Mouse (Mus musculus) liver, adult 2 months (tissue): ENCODE data around the gene Pard6a. TPM values are rescaled to one million over a fixed set of nuclear protein-coding genes. Genes with fewer than 3 reads are reported as not detected.
A peak's percentile ranks its signal among the peaks of the same experiment; 100 is the strongest.

ENCODE experiments used
- DNase-seq: peaks from one replicate; pipeline ENCODE4 v3.0.0-alpha.2; 2011; ENCODE audit warnings: low read depth, low spot score; ENCODE audit errors: extremely low read depth
- H3K27ac ChIP-seq: fragments of 200-500 bp; replicated peaks from 2 replicates; pipeline ENCODE4 v1.5.1; 2012; ENCODE audit warnings: low read depth, mild to moderate bottlenecking, control low read depth, inconsistent platforms, low read length; ENCODE audit not compliant: insufficient read depth
- H3K27me3 ChIP-seq: fragments of 200-500 bp; 2 replicates; pipeline ENCODE4 v1.6.1; 2012; ENCODE audit warnings: mild to moderate bottlenecking, moderate library complexity, low read length, inconsistent platforms; ENCODE audit not compliant: control insufficient read depth, insufficient read depth
- H3K36me3 ChIP-seq: fragments of 200-500 bp; 2 replicates; pipeline ENCODE4 v1.6.1; 2012; ENCODE audit warnings: low read length, inconsistent platforms; ENCODE audit not compliant: control insufficient read depth, insufficient read depth
- H3K4me1 ChIP-seq: fragments of 200-500 bp; 2 replicates; pipeline ENCODE4 v1.6.1; 2011; ENCODE audit warnings: low read length; ENCODE audit not compliant: control insufficient read depth, insufficient read depth
- H3K4me3 ChIP-seq: fragments of 200-500 bp; 2 replicates; pipeline ENCODE4 v1.5.1; 2011; ENCODE audit warnings: low read depth, mild to moderate bottlenecking, control low read depth, low read length, moderate library complexity; ENCODE audit not compliant: insufficient read depth
- H3K79me2 ChIP-seq: fragments of 200-500 bp; 2 replicates; pipeline ENCODE4 v1.6.1; 2012; ENCODE audit warnings: inconsistent platforms, mild to moderate bottlenecking, low read length, moderate library complexity; ENCODE audit not compliant: control insufficient read depth, insufficient read depth
- H3K9ac ChIP-seq: fragments of 200-500 bp; 2 replicates; pipeline ENCODE4 v1.6.1; 2012; ENCODE audit warnings: low read depth, mild to moderate bottlenecking, control low read depth, inconsistent platforms, low read length
- CTCF ChIP-seq: fragments of 200-500 bp; IDR thresholded peaks from 2 replicates; pipeline ENCODE4 v1.5.1; 2011; ENCODE audit warnings: low read depth, low read length, control low read depth
- POLR2A ChIP-seq: fragments of 200-500 bp; IDR thresholded peaks from 2 replicates; pipeline ENCODE4 v1.6.1; 2011; ENCODE audit warnings: low read length, control low read depth; ENCODE audit not compliant: insufficient read depth; ENCODE audit errors: extremely low read depth
- WGBS: fragments of 180-500 bp; shearing (Covaris S2); methylation state at CpG from one replicate; pipeline ENCODE4 v1.1.7; 2018; 5-methylcytosine and 5-hydroxymethylcytosine counted together
- polyA plus RNA-seq: library from polyadenylated mRNA; depleted of rRNA; stranded (reverse); fragments of >200 nt; gene quantifications from 2 replicates; pipeline ENCODE4 v1.2.3, GENCODE M21; 2012
- total RNA-seq: library from RNA; depleted of rRNA; stranded (reverse); fragments of >200 nt; gene quantifications from 2 replicates; pipeline ENCODE4 v1.2.3, GENCODE M21; 2014

The Pard6a gene
- total and polyA plus RNA-seq, 2 experiments = 4.1 to 8.6 TPM

- H3K4me3 ChIP-seq = no peak overlapping the region
- H3K27me3 ChIP-seq = no peaks in the 10 kb centered on the region
- no peak for DNase-seq
- H3K9ac ChIP-seq = no peak overlapping the region
- no peaks in the 10 kb centered on the region for H3K36me3 ChIP-seq
- no peak overlapping the region for H3K27ac ChIP-seq
- 86% methylated on average over 14 of the region's 14 CpGs for WGBS
- H3K79me2 ChIP-seq = no peaks in the 10 kb centered on the region
- peaks cover 3% of the 10 kb centered on the region for H3K4me1 ChIP-seq
- no peak for TF ChIP-seq POLR2A
- no peak for TF ChIP-seq CTCF
These were observed 8.4 kb downstream of the Pard6a start for GRCm38 (mm10) chr8:105709317-105709716.

DNA sequence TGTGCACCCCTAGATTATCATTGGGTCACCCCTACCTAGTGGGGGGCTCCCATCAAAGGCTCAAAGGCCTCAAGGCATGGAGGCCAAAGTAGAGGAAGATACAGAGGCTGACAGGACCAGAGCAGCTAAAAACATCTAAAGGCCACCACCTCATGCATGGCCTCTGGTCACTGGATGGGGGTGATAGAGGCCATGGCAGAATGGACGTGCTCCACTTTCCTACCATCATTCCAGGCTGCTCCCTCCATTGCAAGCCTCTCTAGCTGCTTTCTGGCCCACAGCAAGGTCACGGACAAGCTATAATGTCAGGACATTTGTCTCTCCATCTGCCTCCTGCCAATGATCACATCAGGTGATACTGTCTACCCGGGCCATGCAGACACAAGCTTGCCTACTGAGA, 11.3 kb downstream of the Pard6a start:
- no peaks in the 10 kb centered on the region for H3K79me2 ChIP-seq
- H3K4me3 ChIP-seq = no peak overlapping the region
- H3K36me3 ChIP-seq = no peaks in the 10 kb centered on the region
- no peak for DNase-seq
- 89% methylated on average over 3 of the region's 3 CpGs for WGBS
- H3K27me3 ChIP-seq = no peaks in the 10 kb centered on the region
- no peak overlapping the region for H3K27ac ChIP-seq
- no peak overlapping the region for H3K9ac ChIP-seq
- peaks cover 3% of the 10 kb centered on the region for H3K4me1 ChIP-seq
- TF ChIP-seq POLR2A (no peak), CTCF (no peak)

DNA sequence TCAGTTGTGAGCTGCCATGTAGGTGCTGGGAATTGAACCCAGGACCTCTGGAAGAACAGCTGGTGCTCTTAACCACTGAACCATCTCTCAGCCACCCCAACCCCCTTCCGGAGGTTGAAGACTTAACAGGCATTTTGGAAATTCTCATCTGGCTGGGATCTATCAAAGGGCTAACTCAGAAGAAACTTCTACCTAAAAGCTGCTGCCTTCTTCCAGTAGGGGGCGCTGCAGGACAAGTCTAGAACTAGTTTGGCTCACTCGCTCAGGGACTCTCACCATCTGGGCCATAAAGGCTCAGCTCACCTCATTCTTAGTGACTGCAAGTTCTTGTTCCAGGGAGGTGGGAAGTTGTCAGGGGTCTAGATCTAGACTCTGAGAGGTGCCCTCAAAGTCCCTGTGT, 13.2 kb downstream of the Pard6a start:
- 6% methylated on average over 3 of the region's 3 CpGs for WGBS
- H3K4me1 ChIP-seq = no peaks in the 10 kb centered on the region
- DNase-seq = peak; percentile 64
- H3K36me3 ChIP-seq = no peaks in the 10 kb centered on the region
- H3K27ac ChIP-seq = no peak overlapping the region
- no peak overlapping the region for H3K4me3 ChIP-seq
- no peak overlapping the region for H3K9ac ChIP-seq
- TF ChIP-seq CTCF (peak; percentile 78), POLR2A (no peak)
- no peaks in the 10 kb centered on the region for H3K79me2 ChIP-seq
- H3K27me3 ChIP-seq = no peaks in the 10 kb centered on the region

GRCm38 (mm10) chr8:105715042-105715441, 14.1 kb downstream of the Pard6a start:
- no peak overlapping the region for H3K4me3 ChIP-seq

GRCm38 (mm10) chr8:105716302-105716945, 15.5 kb downstream of the Pard6a start:
- TF ChIP-seq POLR2A (no peak), CTCF (0 out of 2 replicates have a peak, but pooled peaks have one; percentile 10)
- Histone ChIP-seq H3K36me3 (no peaks in the 10 kb centered on the region), H3K27me3 (no peaks in the 10 kb centered on the region), H3K9ac (no peak overlapping the region), H3K4me3 (no peak overlapping the region), H3K79me2 (no peaks in the 10 kb centered on the region), H3K4me1 (peaks cover 10% of the 10 kb centered on the region), H3K27ac (no peak overlapping the region)
- WGBS = 95% methylated on average over 15 of the region's 15 CpGs
- DNase-seq = no peak

More at GRCm38 (mm10) chr8:105715042-105715441, 14.1 kb downstream of the Pard6a start:
- peak; percentile 6 for DNase-seq
- Histone ChIP-seq H3K4me1 (peaks cover 8% of the 10 kb centered on the region), H3K27ac (0 out of 2 replicates have a peak overlapping the region, but pooled peaks have one; percentile 7), H3K9ac (no peak overlapping the region), H3K79me2 (no peaks in the 10 kb centered on the region), H3K36me3 (no peaks in the 10 kb centered on the region), H3K27me3 (no peaks in the 10 kb centered on the region)
- WGBS = 68% methylated on average over 6 of the region's 6 CpGs
- TF ChIP-seq POLR2A = no peak
- TF ChIP-seq CTCF = no peak

- no peak for TF ChIP-seq POLR2A
- TF ChIP-seq CTCF = no peak
- Histone ChIP-seq H3K9ac (no peak overlapping the region), H3K27ac (peak overlapping the region; percentile 2; the same call in 1 of the 2 replicates), H3K4me1 (peaks cover 10% of the 10 kb centered on the region), H3K27me3 (no peaks in the 10 kb centered on the region), H3K79me2 (no peaks in the 10 kb centered on the region), H3K4me3 (no peak overlapping the region), H3K36me3 (no peaks in the 10 kb centered on the region; the same call in 1 of the 2 replicates)
- 16% methylated on average over 4 of the region's 4 CpGs for WGBS
- DNase-seq = peak; percentile 70
These were observed 18.7 kb downstream of the Pard6a start for GRCm38 (mm10) chr8:105719637-105720036.
